Mouse (Mus musculus): ENCODE measurements around the gene Adora3. TPM values are rescaled to one million over a fixed set of nuclear protein-coding genes. Genes with fewer than 3 reads are reported as not detected.

The Adora3 gene
- polyA plus RNA-seq, 1 experiment, result not detected

- Histone ChIP-seq H3K4me3 (ENCODE audit: insufficient read depth, low read depth, low read length) (no peak overlapping the region), H3K27ac (replicated peaks; ENCODE audit: low read depth, low read length) (no peak overlapping the region), H3K4me1 (ENCODE audit: control insufficient read depth, insufficient read depth, insufficient read length, low read length) (no peaks in the 10 kb centered on the region)
Measured at GRCm38 (mm10) chr3:105927561-105928194, 57.0 kb downstream of the Adora3 start.

- Histone ChIP-seq H3K4me3 (ENCODE audit: insufficient read depth, low read depth, low read length) (no peak overlapping the region), H3K4me1 (ENCODE audit: control insufficient read depth, insufficient read depth, insufficient read length, low read length) (no peaks in the 10 kb centered on the region), H3K27ac (replicated peaks; ENCODE audit: low read depth, low read length) (no peak overlapping the region)
Measured at GRCm38 (mm10) chr3:105928195-105928569, 57.5 kb downstream of the Adora3 start.

- H3K4me3 ChIP-seq (ENCODE audit: insufficient read depth, low read depth, low read length), result no peak overlapping the region
- no peak overlapping the region for H3K27ac ChIP-seq (replicated peaks; ENCODE audit: low read depth, low read length)
- H3K4me1 ChIP-seq (ENCODE audit: control insufficient read depth, insufficient read depth, insufficient read length, low read length), result no peaks in the 10 kb centered on the region
Measured at GRCm38 (mm10) chr3:105928781-105929180, 58.1 kb downstream of the Adora3 start.

- H3K4me1 ChIP-seq (ENCODE audit: control insufficient read depth, insufficient read depth, insufficient read length, low read length), result no peaks in the 10 kb centered on the region
- no peak overlapping the region for H3K27ac ChIP-seq (replicated peaks; ENCODE audit: low read depth, low read length)
- H3K4me3 ChIP-seq (ENCODE audit: insufficient read depth, low read depth, low read length), result no peak overlapping the region
Measured at GRCm38 (mm10) chr3:105929821-105930220, 59.2 kb downstream of the Adora3 start.

GRCm38 (mm10) chr3:105931095-105931494, 60.4 kb downstream of the Adora3 start:
- no peaks in the 10 kb centered on the region for H3K4me1 ChIP-seq (ENCODE audit: control insufficient read depth, insufficient read depth, insufficient read length, low read length)
- no peak overlapping the region for H3K4me3 ChIP-seq (ENCODE audit: insufficient read depth, low read depth, low read length)
- H3K27ac ChIP-seq (replicated peaks; ENCODE audit: low read depth, low read length), result no peak overlapping the region

GRCm38 (mm10) chr3:105932240-105933071, 61.8 kb downstream of the Adora3 start, which contains the start of gene I830077J02Rik:
Gene I830077J02Rik (minus strand): TSS chr3:105932664.
- no peak within 1 kb of the TSS for H3K27ac ChIP-seq (replicated peaks; ENCODE audit: low read depth, low read length)

GRCm38 (mm10) chr3:105933926-105934325, 63.3 kb downstream of the Adora3 start:
- Histone ChIP-seq H3K4me1 (ENCODE audit: control insufficient read depth, insufficient read depth, insufficient read length, low read length) (no peaks in the 10 kb centered on the region), H3K4me3 (ENCODE audit: insufficient read depth, low read depth, low read length) (no peak overlapping the region), H3K27ac (replicated peaks; ENCODE audit: low read depth, low read length) (no peak overlapping the region)

More at GRCm38 (mm10) chr3:105932240-105933071, 61.8 kb downstream of the Adora3 start, which contains the start of gene I830077J02Rik:
- H3K4me1 ChIP-seq (ENCODE audit: control insufficient read depth, insufficient read depth, insufficient read length, low read length), result no peaks in the 10 kb centered on the region
- peak within 1 kb of the TSS; percentile 22; the same call in 1 of the 2 replicates for H3K4me3 ChIP-seq (ENCODE audit: insufficient read depth, low read depth, low read length)

- no peaks in the 10 kb centered on the region for H3K4me1 ChIP-seq (ENCODE audit: control insufficient read depth, insufficient read depth, insufficient read length, low read length)
- H3K4me3 ChIP-seq (ENCODE audit: insufficient read depth, low read depth, low read length), result no peak overlapping the region
- H3K27ac ChIP-seq (replicated peaks; ENCODE audit: low read depth, low read length), result no peak overlapping the region
Measured at GRCm38 (mm10) chr3:105935033-105935432, 64.4 kb downstream of the Adora3 start.

- Histone ChIP-seq H3K27ac (replicated peaks; ENCODE audit: low read depth, low read length) (no peak overlapping the region), H3K4me3 (ENCODE audit: insufficient read depth, low read depth, low read length) (no peak overlapping the region), H3K4me1 (ENCODE audit: control insufficient read depth, insufficient read depth, insufficient read length, low read length) (no peaks in the 10 kb centered on the region)
Measured at GRCm38 (mm10) chr3:105936111-105936510, 65.5 kb downstream of the Adora3 start.

GRCm38 (mm10) chr3:105951348-105951747, 80.7 kb downstream of the Adora3 start:
- no peak overlapping the region for H3K4me3 ChIP-seq (ENCODE audit: insufficient read depth, low read depth, low read length)
- H3K27ac ChIP-seq (replicated peaks; ENCODE audit: low read depth, low read length), result no peak overlapping the region
- no peaks in the 10 kb centered on the region for H3K4me1 ChIP-seq (ENCODE audit: control insufficient read depth, insufficient read depth, insufficient read length, low read length)

GRCm38 (mm10) chr3:105957235-105957634, 86.6 kb downstream of the Adora3 start:
- Histone ChIP-seq H3K4me1 (ENCODE audit: control insufficient read depth, insufficient read depth, insufficient read length, low read length) (peaks cover 8% of the 10 kb centered on the region; the same call in 1 of the 2 replicates), H3K4me3 (ENCODE audit: insufficient read depth, low read depth, low read length) (no peak overlapping the region), H3K27ac (replicated peaks; ENCODE audit: low read depth, low read length) (no peak overlapping the region)

- H3K4me1 ChIP-seq (ENCODE audit: control insufficient read depth, insufficient read depth, insufficient read length, low read length), result peaks cover 8% of the 10 kb centered on the region; the same call in 1 of the 2 replicates
- H3K4me3 ChIP-seq (ENCODE audit: insufficient read depth, low read depth, low read length), result peak overlapping the region; percentile 89
- peak overlapping the region; percentile 99 for H3K27ac ChIP-seq (replicated peaks; ENCODE audit: low read depth, low read length)
Measured at GRCm38 (mm10) chr3:105958204-105958603, 87.5 kb downstream of the Adora3 start.

Other genes starting within 250 kb of the Adora3 start
- gene Ddx20, start 183.3 kb upstream of the Adora3 start, polyA plus RNA-seq (2012; ENCODE audit: insufficient read depth, insufficient read length, missing spikeins), result 2.7 and 5.4 TPM in 2 replicates
- gene Inka2, start 166.3 kb upstream of the Adora3 start, polyA plus RNA-seq (2012; ENCODE audit: insufficient read depth, insufficient read length, missing spikeins), result 1.3 and 3.7 TPM in 2 replicates
- gene Rap1a, start 69.5 kb upstream of the Adora3 start, polyA plus RNA-seq (2012; ENCODE audit: insufficient read depth, insufficient read length, missing spikeins), result 103 and 111 TPM in 2 replicates
- not detected in 2 replicates for gene Tmigd3, start within 50 bp of the Adora3 start, polyA plus RNA-seq (2012; ENCODE audit: insufficient read depth, insufficient read length, missing spikeins)
- 2.4 and 4.1 TPM in 2 replicates for gene I830077J02Rik, start 61.8 kb downstream of the Adora3 start, polyA plus RNA-seq (2012; ENCODE audit: insufficient read depth, insufficient read length, missing spikeins)
- 21.2 and 22.0 TPM in 2 replicates for gene Wdr77, start 88.5 kb downstream of the Adora3 start, polyA plus RNA-seq (2012; ENCODE audit: insufficient read depth, insufficient read length, missing spikeins)
- gene Atp5f1, start 89.2 kb downstream of the Adora3 start, polyA plus RNA-seq (2012; ENCODE audit: insufficient read depth, insufficient read length, missing spikeins), result 1,766 and 2,018 TPM in 2 replicates
- 0.67 TPM in 1 of 2 replicates, not detected in the other for gene Ovgp1, start 102.9 kb downstream of the Adora3 start, polyA plus RNA-seq (2012; ENCODE audit: insufficient read depth, insufficient read length, missing spikeins)
- not detected in 2 replicates for gene Pifo, start 143.8 kb downstream of the Adora3 start, polyA plus RNA-seq (2012; ENCODE audit: insufficient read depth, insufficient read length, missing spikeins)
- not detected in 2 replicates for gene Chil5, start 162.0 kb downstream of the Adora3 start, polyA plus RNA-seq (2012; ENCODE audit: insufficient read depth, insufficient read length, missing spikeins)
- not detected in 2 replicates for gene Chia1, start 242.4 kb downstream of the Adora3 start, polyA plus RNA-seq (2012; ENCODE audit: insufficient read depth, insufficient read length, missing spikeins)

Data from brown adipose tissue, adult 24 weeks (tissue).